Mouse (Mus musculus): ENCODE results near the gene Muc2. TPM values are rescaled to one million over a fixed set of nuclear protein-coding genes. Genes with fewer than 3 reads are reported as not detected.

The Muc2 gene
- total and polyA plus RNA-seq, 3 experiments, result 0.05 TPM; not detected in 2

DNA sequence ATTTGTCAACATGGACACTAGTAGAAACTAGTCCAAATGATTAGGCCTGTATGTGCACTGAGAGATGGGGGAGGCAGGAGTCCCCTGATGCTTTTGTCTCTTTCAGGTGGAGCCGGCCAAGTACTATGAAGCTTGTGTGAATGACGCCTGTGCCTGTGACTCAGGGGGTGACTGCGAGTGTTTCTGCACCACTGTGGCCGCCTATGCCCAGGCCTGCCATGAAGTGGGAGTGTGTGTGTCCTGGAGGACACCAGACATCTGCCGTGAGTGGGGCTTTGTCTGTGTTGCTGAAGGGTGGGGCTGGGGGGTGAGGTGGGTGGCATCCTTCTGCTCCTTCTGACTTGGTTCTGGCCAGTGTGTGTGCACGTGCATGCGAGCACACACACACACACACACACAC, 113.1 kb downstream of the Muc2 start:
- DNase-seq (ENCODE audit: low spot score) (no peak), ATAC-seq (ENCODE audit: extremely low read depth, insufficient number of reproducible peaks, low FRiP score, poor library complexity, severe bottlenecking) (no peak)
- H3K4me1 ChIP-seq (ENCODE audit: insufficient read depth, low read depth, low read length), result no peaks in the 10 kb centered on the region
- no peaks in the 10 kb centered on the region for H3K36me3 ChIP-seq (replicated peaks)
- no peak overlapping the region for H3K4me3 ChIP-seq (ENCODE audit: low read depth, low read length)
- peaks cover 3% of the 10 kb centered on the region for H3K9me3 ChIP-seq (replicated peaks)
- peaks cover 20% of the 10 kb centered on the region for H3K27me3 ChIP-seq (ENCODE audit: insufficient read depth, low read length)
- no peak for TF ChIP-seq TAL1 (conservative IDR thresholded peaks at IDR 0.05; ENCODE audit: low read depth, low read length)
- no peak for TF ChIP-seq GATA2 (IDR thresholded peaks at IDR 0.05; ENCODE audit: borderline replicate concordance, low read depth, low read length)

Other genes starting within 250 kb of the Muc2 start
- 22.9 and 29.6 TPM in 2 replicates for gene Pidd1, start 246.3 kb upstream of the Muc2 start, total RNA-seq (2014; fragmentation: Nextera tagmentation)
- gene Pidd1, start 246.3 kb upstream of the Muc2 start, total RNA-seq (2017), result 8.8 and 8.9 TPM in 2 replicates
- gene Pidd1, start 246.3 kb upstream of the Muc2 start, polyA plus RNA-seq (2012), result 40.1 and 59.6 TPM in 2 replicates
- 939 and 1,045 TPM in 2 replicates for gene Rplp2, start 243.0 kb upstream of the Muc2 start, total RNA-seq (2014; fragmentation: Nextera tagmentation)
- 1,867 and 2,370 TPM in 2 replicates for gene Rplp2, start 243.0 kb upstream of the Muc2 start, total RNA-seq (2017)
- gene Rplp2, start 243.0 kb upstream of the Muc2 start, polyA plus RNA-seq (2012), result 5,272 and 6,746 TPM in 2 replicates
- 23.6 and 26.7 TPM in 2 replicates for gene Pnpla2, start 235.1 kb upstream of the Muc2 start, total RNA-seq (2014; fragmentation: Nextera tagmentation)
- gene Pnpla2, start 235.1 kb upstream of the Muc2 start, total RNA-seq (2017), result 7.1 and 9.9 TPM in 2 replicates
- gene Pnpla2, start 235.1 kb upstream of the Muc2 start, polyA plus RNA-seq (2012), result 49.9 and 50.5 TPM in 2 replicates
- gene Cracr2b, start 229.2 kb upstream of the Muc2 start, total RNA-seq (2014; fragmentation: Nextera tagmentation), result not detected in 2 replicates
- gene Cracr2b, start 229.2 kb upstream of the Muc2 start, total RNA-seq (2017), result 0.44 TPM in 1 of 2 replicates, not detected in the other
- not detected in 2 replicates for gene Cracr2b, start 229.2 kb upstream of the Muc2 start, polyA plus RNA-seq (2012)
- gene Cd151, start 222.9 kb upstream of the Muc2 start, total RNA-seq (2014; fragmentation: Nextera tagmentation), result 6.4 and 13.8 TPM in 2 replicates
- gene Cd151, start 222.9 kb upstream of the Muc2 start, total RNA-seq (2017), result 18.1 and 24.3 TPM in 2 replicates
- gene Cd151, start 222.9 kb upstream of the Muc2 start, polyA plus RNA-seq (2012), result 8.0 and 13.3 TPM in 2 replicates
- gene Polr2l, start 215.2 kb upstream of the Muc2 start, total RNA-seq (2014; fragmentation: Nextera tagmentation), result 13.0 and 18.7 TPM in 2 replicates
- gene Polr2l, start 215.2 kb upstream of the Muc2 start, total RNA-seq (2017), result 61.0 and 66.9 TPM in 2 replicates
- gene Polr2l, start 215.2 kb upstream of the Muc2 start, polyA plus RNA-seq (2012), result 58.3 and 69.4 TPM in 2 replicates
- 13.5 and 14.6 TPM in 2 replicates for gene Tspan4, start 215.1 kb upstream of the Muc2 start, total RNA-seq (2014; fragmentation: Nextera tagmentation)
- 28.7 and 35.3 TPM in 2 replicates for gene Tspan4, start 215.1 kb upstream of the Muc2 start, total RNA-seq (2017)
- gene Tspan4, start 215.1 kb upstream of the Muc2 start, polyA plus RNA-seq (2012), result 15.3 and 16.2 TPM in 2 replicates
- 15.4 and 19.4 TPM in 2 replicates for gene Chid1, start 150.5 kb upstream of the Muc2 start, total RNA-seq (2014; fragmentation: Nextera tagmentation)
- gene Chid1, start 150.5 kb upstream of the Muc2 start, total RNA-seq (2017), result 25.1 and 32.5 TPM in 2 replicates
- gene Chid1, start 150.5 kb upstream of the Muc2 start, polyA plus RNA-seq (2012), result 14.4 and 19.2 TPM in 2 replicates
- 1.0 and 3.2 TPM in 2 replicates for gene Ap2a2, start 128.2 kb upstream of the Muc2 start, total RNA-seq (2014; fragmentation: Nextera tagmentation)
- 4.5 and 5.3 TPM in 2 replicates for gene Ap2a2, start 128.2 kb upstream of the Muc2 start, total RNA-seq (2017)
- gene Ap2a2, start 128.2 kb upstream of the Muc2 start, polyA plus RNA-seq (2012), result 2.8 TPM in 2 replicates
- not detected in 2 replicates for gene Muc6, start 35.0 kb upstream of the Muc2 start, total RNA-seq (2014; fragmentation: Nextera tagmentation)
- 0.22 and 0.23 TPM in 2 replicates for gene Muc6, start 35.0 kb upstream of the Muc2 start, total RNA-seq (2017)
- gene Muc6, start 35.0 kb upstream of the Muc2 start, polyA plus RNA-seq (2012), result not detected in 2 replicates
- not detected in 2 replicates for gene Muc5ac, start 98.6 kb downstream of the Muc2 start, total RNA-seq (2014; fragmentation: Nextera tagmentation)
- under 0.01 TPM in 1 of 2 replicates, not detected in the other for gene Muc5ac, start 98.6 kb downstream of the Muc2 start, total RNA-seq (2017)
- not detected in 2 replicates for gene Muc5ac, start 98.6 kb downstream of the Muc2 start, polyA plus RNA-seq (2012)
- not detected in 2 replicates for gene Muc5b, start 148.7 kb downstream of the Muc2 start, total RNA-seq (2014; fragmentation: Nextera tagmentation)
- gene Muc5b, start 148.7 kb downstream of the Muc2 start, total RNA-seq (2017), result 0.05 and 0.06 TPM in 2 replicates
- gene Muc5b, start 148.7 kb downstream of the Muc2 start, polyA plus RNA-seq (2012), result under 0.01 TPM in 1 of 2 replicates, not detected in the other
- 49.4 and 55.5 TPM in 2 replicates for gene Tollip, start 228.2 kb downstream of the Muc2 start, total RNA-seq (2014; fragmentation: Nextera tagmentation)
- gene Tollip, start 228.2 kb downstream of the Muc2 start, total RNA-seq (2017), result 51.9 and 52.6 TPM in 2 replicates
- 53.6 and 62.7 TPM in 2 replicates for gene Tollip, start 228.2 kb downstream of the Muc2 start, polyA plus RNA-seq (2012)

All from G1E (cell line).